Mouse (Mus musculus): ENCODE results near the gene Dpysl4. TPM values are rescaled to one million over a fixed set of nuclear protein-coding genes. Genes with fewer than 3 reads are reported as not detected.

Dpysl4 gene
- total RNA-seq (2014; rRNA removed) = 121 and 125 TPM in 2 replicates
- 112 and 142 TPM in 2 replicates for polyA plus RNA-seq (2015; fragmentation: Nextera tagmentation; extraction: Ambion mirVana)

- WGBS = 8% methylated on average over 32 of the region's 32 CpGs
- Histone ChIP-seq H3K4me1 (ENCODE audit: insufficient read depth) (peaks cover 14% of the 10 kb centered on the region), H3K36me3 (ENCODE audit: insufficient read depth) (peaks cover 12% of the 10 kb centered on the region), H3K4me3 (ENCODE audit: low read depth, low read length) (peak within 1 kb of the TSS; percentile 75), H3K27ac (ENCODE audit: low read depth, low read length) (peak within 1 kb of the TSS; percentile 79), H3K27me3 (ENCODE audit: insufficient read depth, low read length) (no peaks in the 10 kb centered on the region), H3K4me2 (ENCODE audit: low read depth) (peak within 1 kb of the TSS; percentile 58), H3K9me3 (ENCODE audit: low read length) (no peaks in the 10 kb centered on the region), H3K9ac (peak within 1 kb of the TSS; percentile 84)
- ATAC-seq (peak; percentile 77), DNase-seq (peak; percentile 87)
- no peak for TF ChIP-seq CTCF (IDR thresholded peaks at IDR 0.05; ENCODE audit: low read depth)
These were observed at the start of gene Dpysl4 for GRCm38 (mm10) chr7:139085629-139086194. TSS of gene Dpysl4 (plus strand) at chr7:139086001.

DNA sequence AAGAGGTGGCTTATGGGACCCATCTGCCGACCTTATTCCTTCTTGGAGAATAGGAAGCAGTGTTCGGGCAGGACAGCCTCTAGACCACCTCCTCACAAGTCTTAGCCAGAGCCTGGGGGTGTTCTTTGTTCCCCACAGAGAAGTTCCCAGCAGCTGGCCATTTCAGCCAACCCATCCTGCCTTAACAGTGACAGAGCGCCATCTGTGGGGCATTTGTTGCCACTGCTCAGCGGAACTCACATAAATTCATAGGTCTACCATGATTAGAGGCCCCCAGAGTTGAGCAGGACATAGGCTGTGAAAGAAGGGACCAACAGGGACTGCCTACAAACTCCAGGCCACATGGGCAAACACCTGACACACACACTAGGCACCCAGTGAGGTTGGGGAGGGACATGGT, 22.4 kb upstream of the Dpysl4 start:
- no peak overlapping the region for H3K9ac ChIP-seq
- peak; percentile 54 for TF ChIP-seq CTCF (IDR thresholded peaks at IDR 0.05; ENCODE audit: low read depth)
- DNase-seq = no peak
- peaks cover 3% of the 10 kb centered on the region; the same call in 1 of the 2 replicates for H3K27me3 ChIP-seq (ENCODE audit: insufficient read depth, low read length)
- H3K9me3 ChIP-seq (ENCODE audit: low read length) = no peaks in the 10 kb centered on the region
- H3K36me3 ChIP-seq (ENCODE audit: insufficient read depth) = peaks cover 8% of the 10 kb centered on the region; the same call in 1 of the 2 replicates
- H3K27ac ChIP-seq (ENCODE audit: low read depth, low read length) = no peak overlapping the region
- WGBS = 58% methylated on average over 4 of the region's 4 CpGs
- no peak for ATAC-seq
- no peak overlapping the region for H3K4me2 ChIP-seq (ENCODE audit: low read depth)
- no peak overlapping the region for H3K4me3 ChIP-seq (ENCODE audit: low read depth, low read length)
- H3K4me1 ChIP-seq (ENCODE audit: insufficient read depth) = no peaks in the 10 kb centered on the region

DNA sequence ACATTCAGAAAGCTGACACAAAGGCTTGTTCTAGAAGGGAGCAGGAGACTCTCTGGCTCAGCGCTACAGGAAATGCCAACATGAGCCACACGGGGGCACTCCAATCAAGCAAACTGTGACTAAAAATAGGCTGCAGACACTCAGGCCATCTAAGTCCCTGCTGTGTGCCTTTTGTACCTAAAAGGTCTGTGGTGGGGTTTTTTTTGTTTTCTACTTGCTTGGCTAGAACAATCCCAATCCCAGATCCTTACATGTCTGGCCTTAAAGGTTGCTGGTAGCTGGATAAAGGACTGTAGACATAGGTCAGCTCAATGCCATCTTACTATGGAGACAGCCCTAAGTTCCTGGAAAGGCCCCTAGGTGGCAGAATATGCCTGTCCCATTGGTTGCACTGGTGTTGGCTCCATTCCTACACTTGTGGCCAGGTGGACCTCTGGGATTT, 17.6 kb upstream of the Dpysl4 start:
- H3K36me3 ChIP-seq (ENCODE audit: insufficient read depth) = peaks cover 8% of the 10 kb centered on the region; the same call in 1 of the 2 replicates
- no peak overlapping the region for H3K4me3 ChIP-seq (ENCODE audit: low read depth, low read length)
- no peaks in the 10 kb centered on the region for H3K9me3 ChIP-seq (ENCODE audit: low read length)
- no peak overlapping the region for H3K4me2 ChIP-seq (ENCODE audit: low read depth)
- WGBS = 0% methylated on average over 2 of the region's 2 CpGs
- no peaks in the 10 kb centered on the region for H3K4me1 ChIP-seq (ENCODE audit: insufficient read depth)
- DNase-seq (peak; percentile 94), ATAC-seq (peak; percentile 88)
- H3K9ac ChIP-seq = no peak overlapping the region
- peaks cover 3% of the 10 kb centered on the region; the same call in 1 of the 2 replicates for H3K27me3 ChIP-seq (ENCODE audit: insufficient read depth, low read length)
- no peak overlapping the region for H3K27ac ChIP-seq (ENCODE audit: low read depth, low read length)
- peak; percentile 82 for TF ChIP-seq CTCF (IDR thresholded peaks at IDR 0.05; ENCODE audit: low read depth)

GRCm38 (mm10) chr7:139074189-139074588, 11.6 kb upstream of the Dpysl4 start:
- Histone ChIP-seq H3K4me1 (ENCODE audit: insufficient read depth) (peaks cover 16% of the 10 kb centered on the region), H3K4me3 (ENCODE audit: low read depth, low read length) (no peak overlapping the region), H3K27me3 (ENCODE audit: insufficient read depth, low read length) (no peaks in the 10 kb centered on the region), H3K27ac (ENCODE audit: low read depth, low read length) (no peak overlapping the region), H3K4me2 (ENCODE audit: low read depth) (no peak overlapping the region), H3K9me3 (ENCODE audit: low read length) (no peaks in the 10 kb centered on the region), H3K9ac (no peak overlapping the region), H3K36me3 (ENCODE audit: insufficient read depth) (no peaks in the 10 kb centered on the region)
- no peak for TF ChIP-seq CTCF (IDR thresholded peaks at IDR 0.05; ENCODE audit: low read depth)
- no peak for DNase-seq
- ATAC-seq = no peak
- WGBS = 43% methylated on average over 6 of the region's 6 CpGs

- Histone ChIP-seq H3K4me1 (ENCODE audit: insufficient read depth) (peaks cover 16% of the 10 kb centered on the region), H3K27me3 (ENCODE audit: insufficient read depth, low read length) (no peaks in the 10 kb centered on the region), H3K4me3 (ENCODE audit: low read depth, low read length) (no peak overlapping the region), H3K4me2 (ENCODE audit: low read depth) (no peak overlapping the region), H3K9me3 (ENCODE audit: low read length) (no peaks in the 10 kb centered on the region), H3K27ac (ENCODE audit: low read depth, low read length) (no peak overlapping the region), H3K9ac (no peak overlapping the region), H3K36me3 (ENCODE audit: insufficient read depth) (no peaks in the 10 kb centered on the region)
- 31% methylated on average over 14 of the region's 14 CpGs for WGBS
- DNase-seq = no peak
- no peak for ATAC-seq
- no peak for TF ChIP-seq CTCF (IDR thresholded peaks at IDR 0.05; ENCODE audit: low read depth)
These were observed 10.6 kb upstream of the Dpysl4 start for GRCm38 (mm10) chr7:139075054-139075794.

DNA sequence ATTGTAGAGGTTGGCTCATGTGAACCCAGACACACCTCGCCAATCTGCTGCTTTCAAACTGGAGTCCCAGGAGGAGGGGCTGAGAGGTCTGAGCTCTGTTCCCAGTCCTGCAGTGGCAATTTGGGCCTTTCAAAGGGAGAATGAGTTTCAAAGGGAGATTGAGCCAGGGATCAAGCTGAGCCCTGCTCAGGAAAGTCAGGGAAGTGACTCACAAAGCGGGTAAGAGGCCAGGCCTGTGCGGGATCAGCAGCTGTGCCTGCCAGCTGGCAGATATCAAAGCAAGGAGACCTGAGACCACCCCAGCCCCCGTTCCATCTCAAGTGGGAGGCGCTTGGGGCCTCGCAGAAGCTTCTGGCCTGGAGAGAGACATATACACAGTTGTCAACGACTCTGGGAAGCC, 8.5 kb upstream of the Dpysl4 start:
- peak; percentile 42; the same call in 1 of the 2 replicates for ATAC-seq
- Histone ChIP-seq H3K27me3 (ENCODE audit: insufficient read depth, low read length) (no peaks in the 10 kb centered on the region), H3K36me3 (ENCODE audit: insufficient read depth) (no peaks in the 10 kb centered on the region), H3K27ac (ENCODE audit: low read depth, low read length) (no peak overlapping the region), H3K4me2 (ENCODE audit: low read depth) (no peak overlapping the region), H3K4me3 (ENCODE audit: low read depth, low read length) (no peak overlapping the region), H3K9me3 (ENCODE audit: low read length) (no peaks in the 10 kb centered on the region), H3K4me1 (ENCODE audit: insufficient read depth) (peaks cover 16% of the 10 kb centered on the region), H3K9ac (no peak overlapping the region)
- no peak for DNase-seq
- TF ChIP-seq CTCF (IDR thresholded peaks at IDR 0.05; ENCODE audit: low read depth) = no peak
- WGBS = 13% methylated on average over 7 of the region's 7 CpGs

GRCm38 (mm10) chr7:139078181-139078580, 7.6 kb upstream of the Dpysl4 start:
- H3K4me2 ChIP-seq (ENCODE audit: low read depth) = no peak overlapping the region
- H3K9ac ChIP-seq = no peak overlapping the region
- H3K36me3 ChIP-seq (ENCODE audit: insufficient read depth) = no peaks in the 10 kb centered on the region
- 22% methylated on average over 6 of the region's 6 CpGs for WGBS
- H3K27ac ChIP-seq (ENCODE audit: low read depth, low read length) = no peak overlapping the region
- no peaks in the 10 kb centered on the region for H3K9me3 ChIP-seq (ENCODE audit: low read length)
- no peaks in the 10 kb centered on the region for H3K27me3 ChIP-seq (ENCODE audit: insufficient read depth, low read length)
- DNase-seq = peak; percentile 70
- H3K4me1 ChIP-seq (ENCODE audit: insufficient read depth) = peaks cover 16% of the 10 kb centered on the region
- no peak for TF ChIP-seq CTCF (IDR thresholded peaks at IDR 0.05; ENCODE audit: low read depth)
- ATAC-seq = peak; percentile 67
- H3K4me3 ChIP-seq (ENCODE audit: low read depth, low read length) = no peak overlapping the region

Data from forebrain, postnatal 0 days (tissue).